Mouse (Mus musculus): ENCODE measurements around the gene Olfr1277. TPM values are rescaled to one million over a fixed set of nuclear protein-coding genes. Genes with fewer than 3 reads are reported as not detected.

The Olfr1277 gene
- under 1 TPM in 1 of 2 experiments, not detected in 1; 0.04 TPM for polyA plus RNA-seq (2017; shearing (Covaris generic))

GRCm38 (mm10) chr2:111274006-111274405 is at the start of gene Olfr1277:
TSS of gene Olfr1277 (minus strand) at chr2:111274106.

GRCm38 (mm10) chr2:111313717-111314116 is 39.8 kb upstream of the Olfr1277 start, which contains the start of gene Olfr1280:
TSS of gene Olfr1280 (plus strand) at chr2:111314017.

GRCm38 (mm10) chr2:111300374-111300773 is 26.5 kb upstream of the Olfr1277 start, which contains the start of gene Olfr1279:
TSS of gene Olfr1279 (plus strand) at chr2:111300635.

GRCm38 (mm10) chr2:111289836-111290235 is 15.9 kb upstream of the Olfr1277 start, which contains the start of gene Olfr1278:
TSS of gene Olfr1278 (plus strand) at chr2:111290136.

GRCm38 (mm10) chr2:111254216-111254615 is 19.7 kb downstream of the Olfr1277 start, which contains the start of gene Olfr1276:
TSS of gene Olfr1276 (plus strand) at chr2:111254516.

GRCm38 (mm10) chr2:111235186-111235585 is 38.7 kb downstream of the Olfr1277 start, which contains the start of gene Olfr1275:
TSS of gene Olfr1275 (minus strand) at chr2:111235286.

GRCm38 (mm10) chr2:111229502-111229901 is 44.4 kb downstream of the Olfr1277 start, which contains the start of gene 4930430A15Rik:
TSS of gene 4930430A15Rik (minus strand) at chr2:111229602.

Other genes with a start within 250 kb of the Olfr1277 start
- gene Gm13941, start 168.1 kb downstream of the Olfr1277 start, polyA plus RNA-seq (2017; shearing (Covaris generic)) = not detected
- gene Gm15130, start 121.2 kb downstream of the Olfr1277 start, polyA plus RNA-seq (2017; shearing (Covaris generic)) = not detected
- gene 4930430A15Rik, start 44.5 kb downstream of the Olfr1277 start, polyA plus RNA-seq (2017; shearing (Covaris generic)) = under 1 TPM in 1 of 2 experiments, not detected in 1; 0.42 TPM
- not detected for gene Olfr1275, start 38.8 kb downstream of the Olfr1277 start, polyA plus RNA-seq (2017; shearing (Covaris generic))
- gene Olfr1276, start 19.6 kb downstream of the Olfr1277 start, polyA plus RNA-seq (2017; shearing (Covaris generic)) = not detected
- gene Olfr1278, start 16.0 kb upstream of the Olfr1277 start, polyA plus RNA-seq (2017; shearing (Covaris generic)) = not detected
- gene Olfr1279, start 26.5 kb upstream of the Olfr1277 start, polyA plus RNA-seq (2017; shearing (Covaris generic)) = not detected
- gene Olfr1280, start 39.9 kb upstream of the Olfr1277 start, polyA plus RNA-seq (2017; shearing (Covaris generic)) = not detected
- gene Olfr1281, start 52.4 kb upstream of the Olfr1277 start, polyA plus RNA-seq (2017; shearing (Covaris generic)) = not detected
- not detected for gene Olfr1282, start 62.0 kb upstream of the Olfr1277 start, polyA plus RNA-seq (2017; shearing (Covaris generic))
- not detected for gene Olfr1283, start 92.7 kb upstream of the Olfr1277 start, polyA plus RNA-seq (2017; shearing (Covaris generic))
- gene Olfr1284, start 101.4 kb upstream of the Olfr1277 start, polyA plus RNA-seq (2017; shearing (Covaris generic)) = not detected
- gene Olfr1286, start 149.0 kb upstream of the Olfr1277 start, polyA plus RNA-seq (2017; shearing (Covaris generic)) = not detected
- gene Olfr1287, start 175.0 kb upstream of the Olfr1277 start, polyA plus RNA-seq (2017; shearing (Covaris generic)) = not detected
- not detected for gene Olfr1288, start 200.0 kb upstream of the Olfr1277 start, polyA plus RNA-seq (2017; shearing (Covaris generic))
- not detected for gene Olfr1289, start 206.7 kb upstream of the Olfr1277 start, polyA plus RNA-seq (2017; shearing (Covaris generic))
- not detected for gene Olfr1290, start 219.7 kb upstream of the Olfr1277 start, polyA plus RNA-seq (2017; shearing (Covaris generic))
- under 1 TPM; 0.31 to 0.67 TPM for gene Olfr1291-ps1, start 223.1 kb upstream of the Olfr1277 start, polyA plus RNA-seq (2017; shearing (Covaris generic))